Mouse (Mus musculus) bone marrow macrophage, adult 2 months (primary cell): Measurements from ENCODE around the gene Rfx1.

Experiments
- CTCF ChIP-seq: IDR thresholded peaks from 2 replicates; pipeline ENCODE4 v1.5.1; 2012; ENCODE audit warnings: low read depth, mild to moderate bottlenecking, low read length, moderate library complexity
- POLR2A ChIP-seq: IDR thresholded peaks from 2 replicates; pipeline ENCODE4 v1.6.1; 2012; ENCODE audit warnings: mild to moderate bottlenecking, low read depth, low read length, borderline replicate concordance

GRCm38 (mm10) chr8:84069750-84070149, 3.1 kb downstream of the Rfx1 start:
- TF ChIP-seq POLR2A = no peak
- TF ChIP-seq CTCF = no peak
